13 mouse cellular contexts compared by ENCODE assay signal in the genomic region with DNA sequence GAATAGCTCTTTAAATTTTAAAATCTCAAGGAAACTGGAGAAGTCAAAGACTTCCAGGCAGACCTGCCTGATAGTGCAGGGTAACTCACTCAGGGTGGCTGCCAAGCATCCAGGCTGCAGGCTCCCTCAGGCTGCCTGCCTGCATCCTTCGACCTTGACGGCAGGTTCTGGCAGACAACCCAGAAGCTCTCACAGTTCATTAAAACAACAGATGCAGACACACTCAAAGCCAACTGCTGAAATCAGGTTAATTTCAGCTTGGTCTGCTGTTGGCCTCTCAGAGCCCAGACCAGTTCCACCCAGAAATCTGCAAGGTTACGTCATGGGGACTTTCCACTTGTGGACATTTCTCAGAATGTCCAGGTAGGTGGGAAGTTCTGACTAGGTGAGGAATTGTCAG.
A peak's percentile ranks its signal among the peaks of the same experiment; 100 is the strongest.
DNase-seq lines count a peak whose midpoint lies in the region; ATAC-seq and TF ChIP-seq lines count a peak whose summit lies in the region.
"Had no signal": no experiment of that assay in that cellular context is flagged by ENCODE, and none has a peak within 500 bp of the region (broad histone marks: within the 10 kb centered on the region; RNA-seq: fewer than 3 reads in every experiment).

No protein-coding gene starts in this region.

- DNase-seq in hindbrain, embryonic 10.5 days (ENCODE audit: low spot score): no peak
- peak; percentile 51 for DNase-seq in adrenal gland, postnatal 25 days
- DNase-seq in cerebellum, adult 11-12 months: peak; percentile 91
- peak; percentile 35 for DNase-seq in forebrain, postnatal 0 days
- DNase-seq in right cerebral cortex, postnatal 36 days (ENCODE audit: low spot score in 2 of 2): no peak
- no peak for DNase-seq in spleen, postnatal 14 days (ENCODE audit: low spot score in 2 of 2)
- DNase-seq in heart, postnatal 14 days: no peak
- DNase-seq: gastrocnemius, postnatal 10 days had no signal

- intact Hi-C loops in heart, postnatal 14 days (cut with DNase I): no loop called here

- no peak overlapping the region for H3K4me2 ChIP-seq in hindbrain, embryonic 16.5 days (ENCODE audit: low read length)
- no peak overlapping the region for H3K4me2 ChIP-seq in forebrain, postnatal 0 days (ENCODE audit: low read depth)
- H3K4me2 ChIP-seq: heart, embryonic 12.5 days; lung, embryonic 15.5 days had no signal

- H3K27ac ChIP-seq in hindbrain, embryonic 16.5 days (ENCODE audit: low read depth, low read length): no peak overlapping the region
- H3K27ac ChIP-seq in hindbrain, embryonic 10.5 days: no peak overlapping the region
- no peak overlapping the region for H3K27ac ChIP-seq in forebrain, postnatal 0 days (ENCODE audit: low read depth, low read length)
- H3K27ac ChIP-seq: layer of hippocampus, adult 2 months; lung, embryonic 15.5 days; stomach, postnatal 0 days had no signal

- H3K4me1 ChIP-seq in hindbrain, embryonic 16.5 days (ENCODE audit: control insufficient read depth, insufficient read depth, low read depth, low read length): peaks cover 4% of the 10 kb centered on the region; the same call in 1 of the 2 replicates
- H3K4me1 ChIP-seq in hindbrain, embryonic 10.5 days (replicated peaks): no peaks in the 10 kb centered on the region
- no peaks in the 10 kb centered on the region for H3K4me1 ChIP-seq in forebrain, postnatal 0 days (ENCODE audit: insufficient read depth)
- H3K4me1 ChIP-seq: heart, embryonic 12.5 days; lung, embryonic 15.5 days had no signal

- peak; percentile 87 for ATAC-seq in hindbrain, embryonic 16.5 days
- ATAC-seq in forebrain, postnatal 0 days: peak; percentile 27; the same call in 1 of the 2 replicates

- TF ChIP-seq CTCF in forebrain, postnatal 0 days (IDR thresholded peaks at IDR 0.05; ENCODE audit: low read depth): no peak

- H3K36me3 ChIP-seq in hindbrain, embryonic 16.5 days (ENCODE audit: control insufficient read depth, insufficient read depth, low read length): no peaks in the 10 kb centered on the region
- no peaks in the 10 kb centered on the region for H3K36me3 ChIP-seq in hindbrain, embryonic 10.5 days
- H3K36me3 ChIP-seq in forebrain, postnatal 0 days (ENCODE audit: insufficient read depth): no peaks in the 10 kb centered on the region
- H3K36me3 ChIP-seq: heart, embryonic 12.5 days; lung, embryonic 15.5 days had no signal

- H3K9ac ChIP-seq in hindbrain, embryonic 16.5 days (ENCODE audit: low read depth, low read length): no peak overlapping the region
- H3K9ac ChIP-seq in forebrain, postnatal 0 days: no peak overlapping the region
- H3K9ac ChIP-seq: heart, embryonic 12.5 days; lung, embryonic 15.5 days had no signal

- no peak overlapping the region for H3K4me3 ChIP-seq in hindbrain, embryonic 16.5 days (ENCODE audit: low read length)
- H3K4me3 ChIP-seq in hindbrain, embryonic 10.5 days: no peak overlapping the region
- H3K4me3 ChIP-seq in forebrain, postnatal 0 days (ENCODE audit: low read depth, low read length): no peak overlapping the region
- H3K4me3 ChIP-seq: heart, embryonic 12.5 days; layer of hippocampus, adult 2 months; lung, embryonic 15.5 days had no signal

- no peaks in the 10 kb centered on the region for H3K9me3 ChIP-seq in hindbrain, embryonic 16.5 days (ENCODE audit: control insufficient read depth, low read length)
- no peaks in the 10 kb centered on the region for H3K9me3 ChIP-seq in hindbrain, embryonic 10.5 days
- no peaks in the 10 kb centered on the region for H3K9me3 ChIP-seq in forebrain, postnatal 0 days (ENCODE audit: low read length)
- H3K9me3 ChIP-seq: heart, embryonic 12.5 days; lung, embryonic 15.5 days had no signal

- H3K27me3 ChIP-seq in hindbrain, embryonic 16.5 days (replicated peaks; ENCODE audit: control insufficient read depth, insufficient read depth, low read length): no peaks in the 10 kb centered on the region
- no peaks in the 10 kb centered on the region for H3K27me3 ChIP-seq in hindbrain, embryonic 10.5 days (ENCODE audit: insufficient read depth, poor library complexity, severe bottlenecking)
- no peaks in the 10 kb centered on the region for H3K27me3 ChIP-seq in forebrain, postnatal 0 days (ENCODE audit: insufficient read depth, low read length)
- H3K27me3 ChIP-seq: lung, embryonic 15.5 days had no signal

- 61% methylated on average over 3 of the region's 3 CpGs for WGBS in hindbrain, embryonic 16.5 days
- WGBS in hindbrain, embryonic 10.5 days: 92% methylated on average over 3 of the region's 3 CpGs
- 48% methylated on average over 3 of the region's 3 CpGs for WGBS in forebrain, postnatal 0 days

Comparison
In these comparisons a context has a peak if more than half of its experiments do, and no peak if none do; other contexts are left out.
1. DNase-seq: peak in adrenal gland, postnatal 25 days (single experiment), cerebellum, adult 11-12 months (single experiment) and forebrain, postnatal 0 days (single experiment); none in hindbrain, embryonic 10.5 days (single experiment), right cerebral cortex, postnatal 36 days (0 of 2), spleen, postnatal 14 days (0 of 2) and heart, postnatal 14 days (0 of 2).